9 mouse cellular contexts compared by ENCODE assay signal in genomic region chr1:153174801-153175200, GRCm38 (mm10). TPM values are rescaled to one million over a fixed set of nuclear protein-coding genes. Genes with fewer than 3 reads are reported as not detected.
DNase-seq lines count a peak whose midpoint lies in the region; ATAC-seq and TF ChIP-seq lines count a peak whose summit lies in the region.
"Had no signal": no experiment of that assay in that cellular context is flagged by ENCODE, and none has a peak within 500 bp of the region (broad histone marks: within the 10 kb centered on the region; RNA-seq: fewer than 3 reads in every experiment).

No protein-coding gene starts in this region.

- peaks cover 19% of the 10 kb centered on the region for H3K4me1 ChIP-seq in kidney, postnatal 0 days (replicated peaks; ENCODE audit: insufficient read depth, low read length)
- H3K4me1 ChIP-seq in forebrain, embryonic 13.5 days = 0 out of 2 replicates have a peak, but pooled peaks cover 6% of the 10 kb centered on the region
- H3K4me1 ChIP-seq: liver, embryonic 13.5 days had no signal

- no peak for TF ChIP-seq CTCF in kidney, postnatal 0 days (IDR thresholded peaks at IDR 0.05; ENCODE audit: low read depth)

- no peak overlapping the region for H3K4me3 ChIP-seq in kidney, postnatal 0 days (replicated peaks; ENCODE audit: low read depth, low read length)
- no peak overlapping the region for H3K4me3 ChIP-seq in forebrain, embryonic 13.5 days
- H3K4me3 ChIP-seq: liver, embryonic 13.5 days had no signal

- peak; percentile 95 for DNase-seq in heart, adult 11 months
- DNase-seq in heart, postnatal 25 days (ENCODE audit: low spot score) = no peak
- DNase-seq in adrenal gland, postnatal 14 days = peak; percentile 93
- DNase-seq in gastrocnemius, postnatal 25 days = peak; percentile 70
- DNase-seq in kidney, postnatal 0 days (ENCODE audit: low spot score) = no peak
- peak; percentile 79 for DNase-seq in testis, postnatal 10 days (ENCODE audit: low spot score)
- no peak for DNase-seq in embryo, embryonic 10.5 days (ENCODE audit: low spot score)
- DNase-seq: liver, embryonic 13.5 days had no signal

- H3K27me3 ChIP-seq in kidney, postnatal 0 days (ENCODE audit: insufficient read depth, low read length) = no peaks in the 10 kb centered on the region
- no peaks in the 10 kb centered on the region for H3K27me3 ChIP-seq in forebrain, embryonic 13.5 days
- H3K27me3 ChIP-seq: liver, embryonic 13.5 days had no signal

- intact Hi-C loops in heart, postnatal 25 days (cut with DNase I) = no loop called here

- H3K4me2 ChIP-seq in kidney, postnatal 0 days (ENCODE audit: low read length) = no peak overlapping the region
- H3K4me2 ChIP-seq in forebrain, embryonic 13.5 days = no peak overlapping the region
- H3K4me2 ChIP-seq: liver, embryonic 13.5 days had no signal

- no peaks in the 10 kb centered on the region for H3K9me3 ChIP-seq in kidney, postnatal 0 days (replicated peaks; ENCODE audit: low read length)
- H3K9me3 ChIP-seq in forebrain, embryonic 13.5 days (replicated peaks) = no peaks in the 10 kb centered on the region
- H3K9me3 ChIP-seq: liver, embryonic 13.5 days had no signal

- peak; percentile 89 for ATAC-seq in kidney, postnatal 0 days (replicated peaks; ENCODE audit: low FRiP score, low read depth)
- ATAC-seq in forebrain, embryonic 13.5 days = no peak

- WGBS in kidney, postnatal 0 days = 31% methylated on average over 12 of the region's 12 CpGs
- 62% methylated on average over 12 of the region's 12 CpGs for WGBS in forebrain, embryonic 13.5 days

- no peak overlapping the region for H3K9ac ChIP-seq in kidney, postnatal 0 days (ENCODE audit: low read depth, low read length)
- H3K9ac ChIP-seq in forebrain, embryonic 13.5 days = no peak overlapping the region
- H3K9ac ChIP-seq: liver, embryonic 13.5 days had no signal

- 0 out of 2 replicates have a peak, but pooled peaks cover 4% of the 10 kb centered on the region for H3K36me3 ChIP-seq in kidney, postnatal 0 days (ENCODE audit: insufficient read depth, low read length)
- H3K36me3 ChIP-seq in forebrain, embryonic 13.5 days (ENCODE audit: poor library complexity, severe bottlenecking) = no peaks in the 10 kb centered on the region
- H3K36me3 ChIP-seq: liver, embryonic 13.5 days had no signal

- no peak overlapping the region for H3K27ac ChIP-seq in kidney, postnatal 0 days
- H3K27ac ChIP-seq in forebrain, embryonic 13.5 days = no peak overlapping the region
- H3K27ac ChIP-seq: liver, embryonic 13.5 days had no signal

RNA-seq across cellular contexts. Expression of gene Lamc2, which starts 11.4 kb away (rescaled TPM):
- total RNA-seq in heart, postnatal 25 days (2021) = 1 to 10 TPM; 8.7 to 9.3 TPM
- total RNA-seq in adrenal gland, postnatal 14 days (2021) = 0.70 and 2.1 TPM in 2 replicates
- 1 to 10 TPM; 5.0 to 6.1 TPM for total RNA-seq in gastrocnemius, postnatal 25 days (2021)
- polyA plus RNA-seq in kidney, postnatal 0 days (2015; fragmentation: Nextera tagmentation; extraction: Ambion mirVana) = 47.7 and 51.4 TPM in 2 replicates
- polyA plus RNA-seq in forebrain, embryonic 13.5 days (2015; fragmentation: Nextera tagmentation; extraction: Ambion mirVana) = 0.14 and 0.67 TPM in 2 replicates

Comparison
In these comparisons a context has a peak if more than half of its experiments do, and no peak if none do; other contexts are left out.
1. DNase-seq: peak in heart, adult 11 months (single experiment), adrenal gland, postnatal 14 days (single experiment), gastrocnemius, postnatal 25 days (single experiment) and testis, postnatal 10 days (single experiment); none in heart, postnatal 25 days (single experiment), kidney, postnatal 0 days (single experiment) and embryo, embryonic 10.5 days (single experiment).